Mouse (Mus musculus): ENCODE data around the gene Fmnl1.

- TF ChIP-seq CTCF (IDR thresholded peaks at IDR 0.05; ENCODE audit: borderline replicate concordance, control insufficient read depth, extremely low read depth, insufficient read depth, low read length, poor library complexity) = no peak
- TF ChIP-seq POLR2A (IDR thresholded peaks at IDR 0.05; ENCODE audit: control insufficient read depth, extremely low read depth, insufficient read depth, low read length, poor library complexity) = no peak
These were observed 53.1 kb downstream of the Fmnl1 start for GRCm38 (mm10) chr11:103223951-103224456.

Data from thymus, adult 2 months (tissue).